Mouse (Mus musculus) olfactory bulb, adult 2 months (tissue): ENCODE data around the gene Pacs2. TPM values are rescaled to one million over a fixed set of nuclear protein-coding genes. Genes with fewer than 3 reads are reported as not detected.
A peak's percentile ranks its signal among the peaks of the same experiment; 100 is the strongest.

Source experiments
- H3K27ac ChIP-seq: fragments of 200-500 bp; 2 replicates; pipeline ENCODE4 v1.5.1; 2012; ENCODE audit warnings: low read depth, low read length; ENCODE audit not compliant: insufficient read depth
- H3K4me1 ChIP-seq: fragments of 200-500 bp; 2 replicates; pipeline ENCODE4 v1.6.1; 2012; ENCODE audit warnings: low read length; ENCODE audit not compliant: control insufficient read depth, insufficient read depth
- H3K4me3 ChIP-seq: fragments of 200-500 bp; 2 replicates; pipeline ENCODE4 v1.5.1; 2012; ENCODE audit warnings: mild to moderate bottlenecking, low read depth, low read length, moderate library complexity; ENCODE audit not compliant: insufficient read depth
- CTCF ChIP-seq: fragments of 200-500 bp; IDR thresholded peaks from 2 replicates; pipeline ENCODE4 v1.5.1; 2012; ENCODE audit warnings: low read depth, mild to moderate bottlenecking, low read length, moderate library complexity; ENCODE audit not compliant: insufficient read depth
- POLR2A ChIP-seq: fragments of 200-500 bp; IDR thresholded peaks from 2 replicates; pipeline ENCODE4 v1.6.1; 2012; ENCODE audit warnings: mild to moderate bottlenecking, low read depth, low read length, moderate library complexity; ENCODE audit not compliant: insufficient read depth
- WGBS: fragments of 180-500 bp; shearing (Covaris S2); methylation state at CpG from one replicate; pipeline ENCODE4 v1.1.7; 2018; 5-methylcytosine and 5-hydroxymethylcytosine counted together
- polyA plus RNA-seq: library from polyadenylated mRNA; stranded (reverse); fragments of >200 nt; gene quantifications from 2 replicates; pipeline ENCODE4 v1.2.4, GENCODE M21; 2012; ENCODE audit warnings: low replicate concordance; ENCODE audit not compliant: missing spikeins, insufficient read depth, insufficient read length

Pacs2 gene
- polyA plus RNA-seq: not detected in 2 replicates

DNA sequence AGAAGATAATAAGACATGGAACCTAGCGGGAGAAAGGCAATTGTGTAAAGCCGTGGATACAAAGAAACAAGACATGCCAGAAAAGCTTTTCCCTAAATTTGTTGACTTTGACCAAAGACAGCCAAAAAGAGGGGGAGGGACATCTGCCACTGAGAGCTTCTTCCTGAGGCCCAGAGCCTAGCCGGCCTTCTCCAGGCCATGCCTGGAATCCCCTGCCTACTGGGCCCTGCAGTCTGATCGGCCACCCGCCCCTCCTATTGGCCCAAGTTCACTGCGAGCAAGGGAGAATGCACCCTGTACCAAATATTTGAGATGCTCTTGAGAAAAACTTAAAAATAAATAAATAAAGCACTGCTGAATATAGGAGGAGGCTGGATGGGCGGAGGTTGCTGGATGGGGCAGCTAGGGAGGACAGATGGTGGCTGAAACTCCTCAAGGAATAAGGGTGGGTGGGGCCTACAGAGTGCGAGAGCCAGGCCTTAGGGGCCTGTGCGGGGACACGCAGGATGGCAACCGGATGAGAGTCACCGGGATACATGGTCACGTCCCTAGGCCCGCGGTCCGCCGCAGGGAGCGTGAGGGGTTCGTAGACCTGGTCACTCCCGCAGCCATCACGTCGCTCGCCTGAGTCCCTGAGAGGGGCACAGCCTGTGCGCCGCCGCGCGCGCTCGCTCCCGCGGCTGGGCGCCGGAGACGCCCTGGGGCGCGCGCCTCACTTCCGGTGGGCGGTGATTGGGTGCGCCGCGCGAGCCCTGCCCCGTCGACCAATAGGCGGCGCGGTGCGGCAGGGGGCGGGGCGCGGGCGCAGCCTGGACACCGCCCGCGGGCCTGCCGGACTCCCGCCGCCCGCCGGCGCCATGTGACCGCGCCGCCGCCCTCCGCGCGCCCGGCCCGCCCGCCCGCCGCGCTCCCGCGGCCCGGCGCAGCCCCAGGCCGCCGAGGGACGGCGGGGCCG, at the start of gene Pacs2:
Pacs2 (plus strand) TSS at position 905 of the 955 bp plus-strand sequence.
- Histone ChIP-seq H3K4me1 (peaks cover 32% of the 10 kb centered on the region), H3K4me3 (peak within 1 kb of the TSS; percentile 88), H3K27ac (peak within 1 kb of the TSS; percentile 82)
- TF ChIP-seq POLR2A (peak; percentile 97), CTCF (no peak)
- 12% methylated on average over 82 of the region's 85 CpGs for WGBS

DNA sequence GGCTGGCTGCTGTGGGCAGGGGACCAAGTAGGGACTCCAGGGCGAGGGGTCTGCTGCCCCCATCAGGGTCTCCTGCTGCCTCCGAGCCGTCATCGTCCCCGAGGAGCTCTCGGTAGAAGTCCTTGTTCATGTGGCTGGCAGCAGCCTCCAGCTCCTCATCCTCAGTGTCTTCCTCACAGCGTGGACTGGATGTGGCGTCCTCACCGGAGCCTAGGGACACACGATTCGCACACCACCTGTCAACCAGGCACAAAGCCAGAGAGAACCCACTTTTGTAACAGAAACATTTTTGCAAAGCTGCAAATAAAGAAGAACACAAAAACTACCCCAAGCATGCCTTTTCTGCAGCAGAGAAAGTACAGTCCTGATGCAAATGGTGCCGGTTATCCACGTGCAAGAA, 48.5 kb upstream of the Pacs2 start:
- TF ChIP-seq CTCF: no peak
- H3K4me3 ChIP-seq: no peak overlapping the region
- no peak overlapping the region for H3K27ac ChIP-seq
- H3K4me1 ChIP-seq: peaks cover 7% of the 10 kb centered on the region; the same call in 1 of the 2 replicates
- WGBS: 89% methylated on average over 13 of the region's 13 CpGs

DNA sequence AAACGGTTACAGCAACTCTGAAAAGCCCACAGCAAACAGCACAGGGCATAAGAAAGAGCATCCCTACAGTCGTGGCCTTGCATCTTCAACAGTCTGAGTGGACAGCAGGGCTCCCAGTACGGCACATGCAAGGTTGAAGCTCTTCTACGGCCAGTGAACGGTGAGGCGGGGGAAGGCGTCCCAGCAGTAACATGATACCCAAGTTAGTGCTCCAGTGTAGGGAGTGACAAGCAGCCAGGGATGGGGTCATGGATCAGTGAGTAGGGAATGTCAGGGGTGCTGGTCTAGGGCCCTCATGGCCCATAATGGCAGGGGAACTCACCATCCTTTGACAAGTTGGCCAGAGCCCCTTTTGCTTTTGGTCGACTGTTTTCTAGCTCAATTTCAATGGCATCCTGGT, 45.4 kb upstream of the Pacs2 start:
- Histone ChIP-seq H3K4me3 (no peak overlapping the region), H3K4me1 (no peaks in the 10 kb centered on the region), H3K27ac (no peak overlapping the region)
- WGBS: 83% methylated on average over 8 of the region's 8 CpGs
- TF ChIP-seq POLR2A: no peak

DNA sequence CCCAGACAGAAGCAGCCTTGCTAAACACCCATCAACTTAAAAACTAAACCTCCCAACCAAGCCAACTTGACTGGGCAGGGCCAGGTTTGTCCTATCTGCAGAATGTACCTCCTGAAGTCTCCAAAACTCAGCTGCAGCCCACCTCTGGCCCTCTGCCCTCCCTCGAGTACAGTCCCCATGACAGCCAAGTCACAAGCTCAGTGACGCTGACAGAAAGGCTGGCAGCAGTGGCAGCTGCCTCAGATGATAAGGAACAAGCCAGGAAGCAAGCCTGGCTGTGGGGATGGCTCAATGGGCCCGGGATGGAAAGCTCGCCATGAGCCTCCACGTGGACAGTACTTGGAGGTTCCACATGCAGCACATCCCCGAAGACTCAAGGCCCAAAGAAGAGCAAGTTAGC, 44.7 kb upstream of the Pacs2 start:
- TF ChIP-seq POLR2A: no peak
- Histone ChIP-seq H3K4me3 (no peak overlapping the region), H3K27ac (no peak overlapping the region), H3K4me1 (no peaks in the 10 kb centered on the region)
- 93% methylated on average over 6 of the region's 6 CpGs for WGBS

DNA sequence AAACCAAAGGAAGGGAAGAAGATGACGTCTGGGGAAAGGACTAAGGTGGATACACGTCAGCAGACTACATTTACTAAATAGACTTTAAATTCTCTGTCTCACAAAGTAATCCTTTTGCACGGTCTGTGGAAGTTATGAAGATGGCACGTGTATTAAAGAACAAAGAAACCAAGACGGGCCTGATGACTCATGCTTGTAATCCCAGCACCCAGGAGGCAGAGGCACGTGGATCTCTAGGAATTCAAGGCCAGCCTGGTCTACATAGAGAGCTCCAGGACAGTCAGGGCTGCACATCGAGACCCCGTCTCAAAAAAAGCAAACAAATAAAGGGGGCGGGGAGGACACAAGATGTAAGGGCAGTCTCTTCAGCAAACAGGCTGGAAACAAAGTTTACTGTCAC, 39.6 kb upstream of the Pacs2 start:
- 74% methylated on average over 9 of the region's 9 CpGs for WGBS
- Histone ChIP-seq H3K27ac (no peak overlapping the region), H3K4me1 (peaks cover 17% of the 10 kb centered on the region), H3K4me3 (no peak overlapping the region)
- TF ChIP-seq CTCF (no peak), POLR2A (no peak)

DNA sequence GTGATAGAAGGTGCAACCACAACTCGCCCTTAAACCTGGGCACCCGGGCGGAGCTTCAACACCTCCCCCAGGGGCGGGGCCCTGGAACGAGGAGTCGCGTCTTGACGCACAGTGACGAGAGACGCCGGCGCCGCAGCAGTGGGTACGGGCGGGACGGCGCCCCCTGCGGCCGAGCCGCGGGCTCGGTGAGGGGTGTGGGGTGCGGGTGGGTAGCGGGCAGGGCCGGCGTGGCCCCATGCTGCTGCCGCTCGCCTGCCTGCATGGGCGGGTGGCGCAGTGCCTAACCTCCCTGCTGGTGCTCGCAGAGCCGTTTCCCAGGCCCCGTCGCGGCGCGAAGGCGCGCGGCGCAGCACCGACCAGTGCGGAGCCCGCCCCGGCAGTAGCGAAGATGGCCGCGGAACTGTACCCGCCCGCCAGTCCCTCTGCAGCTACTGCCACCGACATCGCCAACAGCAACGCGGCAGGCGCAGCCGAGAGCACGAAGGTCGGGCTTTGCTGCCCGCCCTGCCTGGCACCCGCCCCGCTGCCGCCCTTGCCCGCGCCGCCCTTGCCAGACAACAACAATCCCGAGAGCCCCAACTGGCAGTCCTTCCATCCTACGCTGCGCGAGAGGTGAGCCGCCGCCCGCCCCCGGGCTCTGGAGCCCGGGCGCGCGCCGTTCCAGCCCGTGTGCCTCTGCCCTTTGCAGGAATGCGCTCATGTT, 37.8 kb upstream of the Pacs2 start, which contains the start of gene Btbd6:
Btbd6 (plus strand) TSS at position 112 of the 703 bp plus-strand sequence.
- WGBS: under 1% methylated on average over 80 of the region's 80 CpGs
- TF ChIP-seq CTCF (peak; percentile 55), POLR2A (peak; percentile 92)
- Histone ChIP-seq H3K27ac (peak within 1 kb of the TSS; percentile 77), H3K4me1 (peaks cover 20% of the 10 kb centered on the region), H3K4me3 (peak within 1 kb of the TSS; percentile 82)

DNA sequence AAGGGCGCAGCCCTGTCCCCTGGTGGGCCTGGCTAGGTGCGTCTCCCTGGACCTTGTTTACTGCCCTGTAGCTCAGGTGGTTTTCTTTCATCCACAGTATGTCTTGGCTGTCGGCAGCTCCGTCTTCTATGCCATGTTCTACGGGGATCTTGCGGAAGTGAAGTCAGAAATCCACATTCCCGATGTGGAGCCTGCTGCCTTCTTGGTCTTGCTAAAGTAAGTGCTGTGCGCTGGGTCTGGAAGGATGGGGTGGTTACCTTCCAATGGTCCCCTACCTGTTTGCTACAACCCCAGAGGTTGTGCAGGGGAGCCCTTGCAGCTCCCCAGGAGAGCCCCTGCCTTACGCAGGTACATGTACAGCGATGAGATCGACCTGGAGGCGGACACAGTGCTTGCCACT, 37.2 kb upstream of the Pacs2 start:
- peak overlapping the region; percentile 48 for H3K27ac ChIP-seq
- H3K4me1 ChIP-seq: peaks cover 21% of the 10 kb centered on the region
- TF ChIP-seq CTCF: no peak
- no peak for TF ChIP-seq POLR2A
- peak overlapping the region; percentile 82 for H3K4me3 ChIP-seq
- WGBS: 35% methylated on average over 12 of the region's 12 CpGs

DNA sequence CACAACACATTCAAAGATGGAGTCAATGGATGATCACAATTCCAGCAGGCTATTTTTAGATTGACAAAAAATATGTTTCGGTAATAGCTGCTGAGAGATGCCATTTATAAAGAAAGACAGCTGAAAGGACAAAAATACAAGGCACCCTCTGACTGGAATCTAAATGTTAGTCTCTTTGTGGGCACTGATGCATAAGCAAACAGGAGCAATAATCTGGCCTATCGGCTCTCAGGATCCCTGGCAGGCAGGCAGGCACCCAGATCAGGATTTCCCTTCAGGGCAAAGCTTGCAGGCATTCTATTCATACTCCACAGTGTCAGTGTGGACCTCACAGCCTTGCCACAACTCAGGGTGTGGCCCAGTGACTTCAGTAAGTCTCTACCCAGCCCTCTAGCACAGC, 32.3 kb upstream of the Pacs2 start:
- Histone ChIP-seq H3K4me3 (no peak overlapping the region), H3K4me1 (peaks cover 22% of the 10 kb centered on the region), H3K27ac (no peak overlapping the region)
- WGBS: 10% methylated on average over 2 of the region's 2 CpGs
- TF ChIP-seq POLR2A: no peak
- no peak for TF ChIP-seq CTCF

DNA sequence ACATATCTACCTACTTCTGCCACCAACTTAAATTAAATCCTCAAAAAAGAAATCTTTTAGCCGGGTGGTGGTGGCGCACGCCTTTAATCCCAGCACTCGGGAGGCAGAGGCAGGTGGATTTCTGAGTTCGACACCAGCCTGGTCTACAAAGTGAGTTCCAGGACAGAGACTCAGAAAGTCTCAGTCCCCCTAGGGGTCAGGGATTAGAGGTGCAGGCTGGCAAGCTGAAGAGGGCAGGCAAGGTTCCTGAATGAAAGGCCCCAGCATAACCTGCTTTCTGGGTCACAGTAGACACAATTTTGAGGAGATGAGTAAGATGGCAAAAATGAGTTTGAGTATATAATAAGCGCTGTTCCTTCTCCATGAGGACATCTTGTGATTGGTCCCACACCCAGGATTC, 29.0 kb upstream of the Pacs2 start:
- peaks cover 4% of the 10 kb centered on the region; the same call in 1 of the 2 replicates for H3K4me1 ChIP-seq
- H3K4me3 ChIP-seq: no peak overlapping the region
- WGBS: 95% methylated on average over 6 of the region's 6 CpGs
- TF ChIP-seq CTCF (no peak), POLR2A (no peak)
- H3K27ac ChIP-seq: no peak overlapping the region
